Mouse (Mus musculus) CH12.LX (cell line): ENCODE results near the gene Psmb7. TPM values are rescaled to one million over a fixed set of nuclear protein-coding genes. Genes with fewer than 3 reads are reported as not detected.

Source experiments
- DNase-seq: peaks from one replicate; pipeline ENCODE4 v3.0.0-alpha.2; 2013; ENCODE audit errors: extremely low read depth
- H3K27ac ChIP-seq: 2 replicates; pipeline ENCODE4 v1.5.1; 2012; ENCODE audit warnings: low read depth, mild to moderate bottlenecking, control low read depth, moderate library complexity; ENCODE audit not compliant: insufficient read depth
- H3K27me3 ChIP-seq: replicated peaks from 2 replicates; pipeline ENCODE3; 2012; ENCODE audit warnings: inconsistent platforms
- H3K36me3 ChIP-seq, 2 experiments: replicated peaks in 1 of 2; 2 replicates each; pipeline versions ENCODE3 to v1.6.1; 2012; ENCODE audit warnings: inconsistent platforms in 1 of 2, low read length in 1 of 2, mild to moderate bottlenecking in 1 of 2, mixed read lengths in 1 of 2, moderate library complexity in 1 of 2; ENCODE audit not compliant: control insufficient read depth in 1 of 2, insufficient read depth in 1 of 2
- H3K4me1 ChIP-seq, 2 experiments: 2 replicates each; pipeline ENCODE4 v1.6.1; 2012; ENCODE audit warnings: inconsistent platforms in 1 of 2, moderate library complexity in 1 of 2; ENCODE audit not compliant: insufficient read depth in 2 of 2, control insufficient read depth in 1 of 2
- H3K4me2 ChIP-seq: 2 replicates; pipeline ENCODE4 v1.6.1; 2012; ENCODE audit warnings: low read depth, mild to moderate bottlenecking, control low read depth; ENCODE audit not compliant: poor library complexity, insufficient read depth, severe bottlenecking
- H3K4me3 ChIP-seq, 3 experiments: fragments of 150-350 bp in 1 of 3; sonication (generic) in 1 of 3; replicated peaks in 1 of 3; 2 replicates each; pipeline versions ENCODE3 to v1.5.1; 2011 to 2012; ENCODE audit warnings: low read depth in 2 of 3, low read length in 2 of 3, mild to moderate bottlenecking in 2 of 3, moderate library complexity in 2 of 3, control low read depth in 1 of 3, improper control_type of control experiment in 1 of 3, inconsistent platforms in 1 of 3, mixed read lengths in 1 of 3; ENCODE audit not compliant: poor library complexity in 1 of 3
- H3K79me2 ChIP-seq: replicated peaks from 2 replicates; pipeline ENCODE4 v1.6.1; 2012; ENCODE audit warnings: mild to moderate bottlenecking, moderate library complexity; ENCODE audit not compliant: control insufficient read depth, poor library complexity, insufficient read depth, severe bottlenecking; ENCODE audit errors: extremely low read depth
- H3K9ac ChIP-seq: 2 replicates; pipeline ENCODE4 v1.6.1; 2012; ENCODE audit warnings: low read depth, mild to moderate bottlenecking, control low read depth, moderate library complexity; ENCODE audit not compliant: insufficient read depth
- H3K9me3 ChIP-seq: replicated peaks from 2 replicates; pipeline ENCODE3; 2012; ENCODE audit warnings: low read length, inconsistent platforms, mixed read lengths
- BHLHE40 ChIP-seq: IDR thresholded peaks from 2 replicates; pipeline ENCODE4 v1.6.1; 2011; ENCODE audit warnings: mild to moderate bottlenecking, low read depth, low read length, improper control_type of control experiment
- CTCF ChIP-seq, 2 experiments: IDR thresholded peaks in 1 of 2; conservative IDR thresholded peaks in 1 of 2; 2 replicates each; pipeline ENCODE4 v1.5.1; 2011 to 2012; ENCODE audit warnings: low read depth in 2 of 2, low read length in 2 of 2, improper control_type of control experiment in 1 of 2, inconsistent platforms in 1 of 2, mild to moderate bottlenecking in 1 of 2, moderate library complexity in 1 of 2
- E2F4 ChIP-seq: IDR thresholded peaks from 2 replicates; pipeline ENCODE4 v1.6.1; 2011; ENCODE audit warnings: low read depth, low read length, improper control_type of control experiment; ENCODE audit not compliant: insufficient replicate concordance
- ETS1 ChIP-seq: conservative IDR thresholded peaks from 2 replicates; pipeline ENCODE4 v1.6.1; 2012; ENCODE audit warnings: low read depth, mild to moderate bottlenecking, inconsistent platforms, low read length, improper control_type of control experiment, moderate library complexity
- GABPA ChIP-seq: IDR thresholded peaks from 2 replicates; pipeline ENCODE4 v1.6.1; 2012; ENCODE audit warnings: low read depth, low read length, improper control_type of control experiment, inconsistent platforms; ENCODE audit not compliant: insufficient replicate concordance
- IRF4 ChIP-seq: IDR thresholded peaks from 2 replicates; pipeline ENCODE4 v1.6.1; 2014; ENCODE audit warnings: low read depth, mild to moderate bottlenecking, inconsistent platforms, low read length, improper control_type of control experiment
- JUND ChIP-seq: conservative IDR thresholded peaks from 2 replicates; pipeline ENCODE4 v1.6.1; 2011; ENCODE audit warnings: low read depth, low read length, improper control_type of control experiment
- MAFK ChIP-seq: IDR thresholded peaks from 2 replicates; pipeline ENCODE4 v1.6.1; 2011; ENCODE audit warnings: low read length, improper control_type of control experiment; ENCODE audit not compliant: insufficient replicate concordance
- MAX ChIP-seq: IDR thresholded peaks from 2 replicates; pipeline ENCODE4 v1.6.1; 2011; ENCODE audit warnings: low read length, improper control_type of control experiment
- MEF2A ChIP-seq: IDR thresholded peaks from 2 replicates; pipeline ENCODE4 v1.6.1; 2014; ENCODE audit warnings: low read depth, mild to moderate bottlenecking, inconsistent platforms, low read length, improper control_type of control experiment, borderline replicate concordance
- NELFE ChIP-seq: IDR thresholded peaks from 2 replicates; pipeline ENCODE4 v1.6.1; 2011; ENCODE audit warnings: low read depth, low read length, improper control_type of control experiment
- PAX5 ChIP-seq: IDR thresholded peaks from 2 replicates; pipeline ENCODE4 v1.6.1; 2012; ENCODE audit warnings: low read length, inconsistent platforms, mixed read lengths
- RCOR1 ChIP-seq: conservative IDR thresholded peaks from 2 replicates; pipeline ENCODE4 v1.6.1; 2012; ENCODE audit warnings: low read depth, mild to moderate bottlenecking, inconsistent platforms, low read length, improper control_type of control experiment
- SMC3 ChIP-seq: IDR thresholded peaks from 2 replicates; pipeline ENCODE4 v1.6.1; 2011; ENCODE audit warnings: low read depth, low read length, improper control_type of control experiment
- ZKSCAN1 ChIP-seq: IDR thresholded peaks from 2 replicates; pipeline ENCODE4 v1.6.1; 2012; ENCODE audit warnings: low read depth, inconsistent platforms, low read length, improper control_type of control experiment, borderline replicate concordance
- ZMIZ1 ChIP-seq: IDR thresholded peaks from 2 replicates; pipeline ENCODE4 v1.6.1; 2012; ENCODE audit warnings: low read depth, mild to moderate bottlenecking, inconsistent platforms, low read length, improper control_type of control experiment
- ZNF384 ChIP-seq: IDR thresholded peaks from 2 replicates; pipeline ENCODE4 v1.6.1; 2012; ENCODE audit warnings: low read depth, low read length, improper control_type of control experiment, inconsistent platforms
- dilution Hi-C: fragments of 300-500 bp; cut with MboI; formaldehyde crosslinking; loops from 2 replicates; pipeline ENCODE4 v1.14.3; 2020; ENCODE audit warnings: low sequenced_read_pairs; ENCODE audit not compliant: extremely low pct_unique_long_range_greater_than_20kb, extremely low pct_ligation_motif_present
- in situ Hi-C: fragments of 300-500 bp; cut with MboI; formaldehyde crosslinking; loops from 3 replicates; pipeline ENCODE4 v1.14.3; 2019; ENCODE audit warnings: low sequenced_read_pairs, low pct_ligation_motif_present, low pct_unique_long_range_greater_than_20kb, mixed read lengths
- polyA plus RNA-seq: library from polyadenylated mRNA; unstranded; fragments of >175 nt; gene quantifications from 2 replicates; pipeline ENCODE4 v1.2.1, GENCODE M21; 2012; ENCODE audit warnings: low read depth; ENCODE audit not compliant: insufficient read length
- total RNA-seq, 2 experiments: library from RNA; depleted of rRNA; stranded (reverse); fragments of 300-350 nt in 1 of 2; fragments of >200 nt in 1 of 2; gene quantifications; 2 replicates each; pipeline ENCODE4 v1.2.3; 2012 to 2014

The Psmb7 gene
- total and polyA plus RNA-seq, 3 experiments: 334 to 415 (median 389) TPM

GRCm38 (mm10) chr2:38652098-38652497 is 8.2 kb upstream of the Psmb7 start:
- H3K9me3 ChIP-seq: peaks cover 13% of the 10 kb centered on the region
- dilution Hi-C loops (no loop called here), in situ Hi-C loops (loop anchor here (25.0 kb wide), 1 partner anchor 210 kb away; no protein-coding TSS in a partner anchor)
- TF ChIP-seq IRF4 (no peak), MAX (no peak), MEF2A (no peak), NELFE (no peak), GABPA (no peak), MAFK (no peak), SMC3 (no peak), CTCF (conservative IDR thresholded peaks at IDR 0.05 in 1 of 2, IDR thresholded peaks at IDR 0.05 in 1 of 2; ENCODE audit: low read depth in 2 of 2, low read length in 2 of 2) (no peak), ZMIZ1 (no peak), ZKSCAN1 (no peak), JUND (no peak), ZNF384 (no peak), RCOR1 (no peak), BHLHE40 (no peak), ETS1 (no peak)
- H3K4me1 ChIP-seq: peaks cover 8 to 9% of the 10 kb centered on the region in 2 experiments; a peak in 3 of 4 replicates
- H3K4me2 ChIP-seq: no peak overlapping the region
- H3K27me3 ChIP-seq: peaks cover 3% of the 10 kb centered on the region
- H3K9ac ChIP-seq: no peak overlapping the region
- H3K27ac ChIP-seq: no peak overlapping the region
- H3K79me2 ChIP-seq: no peaks in the 10 kb centered on the region
- H3K36me3 ChIP-seq: no peaks in the 10 kb centered on the region
- no peak overlapping the region for H3K4me3 ChIP-seq
- DNase-seq: no peak

- Histone ChIP-seq H3K4me2 (no peak overlapping the region), H3K4me1 (peaks cover 8 to 14% of the 10 kb centered on the region in 2 experiments; a peak in 3 of 4 replicates), H3K36me3 (no peaks in the 10 kb centered on the region), H3K4me3 (no peak overlapping the region), H3K27ac (no peak overlapping the region), H3K9me3 (peaks cover 13% of the 10 kb centered on the region), H3K27me3 (no peaks in the 10 kb centered on the region), H3K79me2 (no peaks in the 10 kb centered on the region), H3K9ac (no peak overlapping the region)
- dilution Hi-C loops: no loop called here
- in situ Hi-C loops: loop anchor here (25.0 kb wide), 1 partner anchor 212 kb away; no protein-coding TSS in a partner anchor
- TF ChIP-seq MEF2A (no peak), PAX5 (no peak), E2F4 (no peak)
- no peak for DNase-seq
Measured at GRCm38 (mm10) chr2:38650340-38650739, 6.5 kb upstream of the Psmb7 start.
